Mouse (Mus musculus) frontal cortex, postnatal 25 days (tissue): ENCODE measurements around the gene Rasip1.

Source experiments
- DNase-seq, 2 experiments: peaks; one replicate each; pipeline ENCODE4 v3.0.0; 2022; ENCODE audit warnings: low spot score in 2 of 2

Rasip1 gene

GRCm38 (mm10) chr7:45627261-45627660 is at the start of gene Rasip1:
Gene Rasip1, plus strand, starts transcription at chr7:45627488.
- DNase-seq = no peak

GRCm38 (mm10) chr7:45585923-45586322 is 41.4 kb upstream of the Rasip1 start:
- no peak for DNase-seq

- no peak for DNase-seq
These were observed 39.4 kb upstream of the Rasip1 start for GRCm38 (mm10) chr7:45587631-45588592.

DNA sequence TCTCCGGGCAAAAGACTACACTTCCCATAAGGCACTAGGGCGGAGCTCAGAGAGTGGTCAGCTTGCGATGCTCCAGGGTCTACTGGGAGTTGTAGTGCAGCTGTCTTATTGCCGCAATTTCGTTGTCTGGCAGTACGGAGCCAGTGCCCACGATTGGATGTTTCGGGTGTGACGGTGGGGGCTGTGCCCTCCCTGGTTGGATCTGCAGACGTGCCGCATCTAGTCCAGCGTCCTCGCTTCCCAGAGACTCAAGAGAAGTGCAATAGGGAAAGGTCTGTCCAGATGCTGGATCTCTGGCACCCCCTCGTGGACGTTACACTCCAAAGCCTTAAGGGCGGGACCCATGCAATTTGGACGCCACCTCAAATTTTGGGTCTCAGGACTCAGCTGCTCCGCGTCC is 38.1 kb upstream of the Rasip1 start:
- DNase-seq = peak; percentile 90 to 95

DNA sequence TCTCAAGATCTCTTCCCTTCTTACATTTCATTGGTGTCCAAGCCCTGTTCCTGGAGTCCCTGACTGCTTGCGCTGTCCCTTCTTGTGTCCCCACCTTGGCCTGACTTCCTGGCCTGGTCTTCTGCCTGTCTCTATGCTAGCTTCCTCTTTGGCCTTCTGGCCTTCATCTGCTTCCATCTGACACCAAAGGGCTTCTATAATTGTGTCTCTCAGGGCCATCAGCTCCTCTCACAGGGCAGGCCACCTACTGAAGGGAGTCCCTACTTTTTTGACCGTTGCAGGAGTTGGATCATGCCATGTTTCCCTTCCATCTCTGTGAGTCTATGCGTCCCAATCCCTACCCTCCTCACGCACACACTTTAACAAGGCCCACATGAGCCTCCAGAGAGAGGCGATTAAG is 37.4 kb upstream of the Rasip1 start:
- DNase-seq = no peak

GRCm38 (mm10) chr7:45590874-45591273 is 36.4 kb upstream of the Rasip1 start:
- no peak for DNase-seq

DNA sequence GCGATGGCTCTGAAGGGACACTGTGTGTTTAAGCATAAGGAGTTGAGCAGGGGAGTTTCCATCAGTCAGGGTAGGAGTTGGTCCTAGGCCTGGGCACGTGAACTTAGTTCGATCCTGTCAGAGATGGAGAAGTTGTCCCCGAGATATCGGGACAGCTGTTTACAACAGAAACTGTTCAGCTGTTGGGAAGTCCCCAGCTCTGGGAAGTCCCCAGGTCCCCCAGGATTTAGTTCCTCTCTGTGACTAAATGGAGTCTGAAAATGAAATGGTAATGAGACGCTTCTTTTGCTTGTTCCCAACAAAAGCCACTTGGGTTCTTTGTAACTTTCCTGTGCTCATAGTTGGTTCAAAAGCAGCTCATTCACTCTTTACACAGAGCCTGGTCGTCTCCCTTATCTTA is 35.4 kb upstream of the Rasip1 start:
- no peak for DNase-seq

DNA sequence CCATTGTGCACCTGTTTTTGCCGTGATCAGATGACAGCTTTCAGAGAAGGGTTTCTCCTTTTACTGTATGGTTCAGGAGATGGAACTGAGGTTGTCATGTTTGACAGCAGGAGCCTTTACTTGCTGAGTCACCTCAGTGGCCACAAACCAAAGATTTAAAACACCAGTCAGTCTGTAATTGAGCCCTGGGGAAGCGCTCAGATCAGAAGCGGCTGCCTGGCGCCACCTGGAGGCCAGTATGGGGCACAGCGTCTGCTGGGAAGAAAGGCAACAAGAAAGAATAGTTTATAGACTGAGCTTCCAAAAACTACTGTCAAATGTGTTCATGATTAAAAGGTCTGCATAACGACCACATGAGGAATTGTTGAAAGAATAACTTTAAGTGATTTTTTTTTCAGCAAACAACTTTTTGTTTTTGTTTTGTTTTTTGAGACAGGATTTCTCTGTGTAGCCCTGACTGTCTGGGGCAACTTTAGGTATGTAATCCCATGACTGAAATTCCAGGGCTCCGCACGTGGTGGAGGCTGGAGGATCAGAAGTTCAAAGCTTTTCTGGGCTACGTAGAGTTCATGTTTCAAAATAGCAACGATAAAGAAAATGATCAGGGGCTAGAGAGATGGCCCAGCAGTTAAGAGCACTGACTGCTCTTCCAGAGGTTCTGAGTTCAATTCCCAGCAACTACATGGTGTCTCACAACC is 34.0 kb upstream of the Rasip1 start:
- peak; percentile 58 to 62 for DNase-seq

- DNase-seq = no peak
These were observed 32.1 kb upstream of the Rasip1 start for GRCm38 (mm10) chr7:45595176-45595575.

DNA sequence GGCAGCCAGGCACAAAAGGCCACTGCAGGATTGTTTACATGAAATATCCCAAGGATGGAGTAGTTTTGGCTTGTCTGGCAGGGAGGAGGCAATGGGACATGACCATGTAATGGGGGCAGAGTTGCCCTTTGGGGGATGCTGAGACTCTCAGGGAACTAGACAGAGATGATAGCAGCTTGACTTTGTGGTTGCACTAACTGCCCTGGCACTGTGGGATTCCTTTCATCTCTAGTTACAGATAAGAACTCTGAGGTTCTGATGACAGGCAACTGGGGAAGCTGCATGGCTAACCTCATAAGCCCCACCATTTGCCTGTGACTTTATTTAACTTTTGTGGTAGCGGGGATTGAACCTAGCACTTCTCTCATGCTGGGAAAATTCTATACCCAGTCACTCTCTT is 31.2 kb upstream of the Rasip1 start:
- no peak for DNase-seq

DNA sequence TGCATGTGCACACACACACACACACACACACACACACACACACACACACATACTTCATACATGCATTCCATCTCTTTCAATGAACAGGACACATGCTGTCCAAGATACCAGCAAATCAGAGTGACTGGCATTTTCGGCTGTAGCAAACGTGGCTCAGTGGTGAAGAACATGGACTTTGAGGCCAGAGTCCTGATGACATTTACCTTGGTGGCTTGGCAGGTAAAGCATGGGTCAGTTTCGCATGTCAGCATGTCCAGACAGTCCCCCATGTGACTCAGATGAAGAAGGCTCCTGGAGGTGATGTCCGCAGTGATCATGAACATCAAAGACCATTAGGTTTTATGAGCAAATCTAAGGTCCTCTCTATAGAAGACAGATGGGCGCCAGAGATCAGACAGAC is 30.3 kb upstream of the Rasip1 start:
- DNase-seq = no peak

DNA sequence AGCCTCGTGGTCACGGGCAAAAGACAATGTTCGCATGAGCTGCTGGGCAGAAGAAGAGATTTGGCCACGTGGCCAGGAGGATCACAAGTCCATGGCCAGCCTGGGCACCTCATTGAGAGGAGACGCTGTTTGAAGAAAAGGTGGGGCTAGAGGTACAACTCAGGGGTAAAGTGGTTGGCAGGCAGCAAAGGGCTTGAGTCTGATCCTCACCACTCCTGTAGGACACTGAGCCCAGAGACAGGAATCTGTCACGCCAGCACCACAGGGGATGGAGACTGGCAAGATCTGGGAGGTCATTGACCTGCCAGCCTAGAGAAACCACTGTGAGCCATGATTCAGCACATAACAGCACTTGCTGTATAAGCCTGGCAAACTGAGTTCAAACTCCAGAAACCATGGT is 29.8 kb upstream of the Rasip1 start:
- DNase-seq = no peak

DNA sequence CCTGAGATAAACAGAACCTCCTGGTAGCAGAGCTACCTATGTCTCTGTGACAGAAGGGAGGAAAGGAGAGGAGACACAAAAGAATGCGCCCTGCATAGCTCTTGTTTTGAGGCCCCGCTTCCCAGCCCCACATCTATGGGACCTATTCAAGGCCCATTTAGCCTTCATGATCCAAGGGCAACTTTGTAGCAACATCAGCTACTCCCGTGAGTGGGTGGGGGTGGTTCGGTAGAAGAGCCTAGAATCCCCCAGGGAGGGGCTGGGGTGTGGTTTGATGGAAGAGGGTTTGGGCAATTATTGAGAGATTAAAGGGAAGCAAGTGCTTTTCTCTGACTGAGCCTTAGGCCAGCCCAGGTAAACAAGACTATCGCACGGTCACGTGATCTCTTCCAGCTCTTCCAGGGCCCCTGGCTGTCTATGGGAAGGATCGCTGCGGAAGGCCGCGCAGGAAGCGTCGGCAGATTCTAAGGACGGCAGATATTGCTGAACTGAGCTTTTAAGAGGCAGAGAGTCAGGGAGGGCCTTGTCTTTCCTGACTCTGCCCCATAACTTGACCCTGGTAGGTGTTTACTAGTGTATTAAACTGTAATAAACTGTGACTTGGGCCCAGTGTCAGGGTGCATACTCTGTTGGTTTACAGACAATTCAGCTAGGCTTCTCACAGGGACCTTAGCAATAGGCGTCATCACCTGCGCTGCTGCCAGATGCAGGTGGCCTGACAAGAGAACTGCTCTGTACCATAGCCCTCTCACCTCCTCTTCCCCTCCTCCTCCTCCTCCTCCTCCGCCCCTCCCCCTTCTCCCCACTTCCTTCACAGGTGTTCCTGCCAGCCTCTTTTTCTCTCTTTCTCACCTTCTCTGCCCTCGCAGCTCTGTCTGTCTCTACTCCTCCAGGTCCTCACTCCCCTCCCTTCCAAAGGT is 28.1 kb upstream of the Rasip1 start:
- no peak for DNase-seq

DNA sequence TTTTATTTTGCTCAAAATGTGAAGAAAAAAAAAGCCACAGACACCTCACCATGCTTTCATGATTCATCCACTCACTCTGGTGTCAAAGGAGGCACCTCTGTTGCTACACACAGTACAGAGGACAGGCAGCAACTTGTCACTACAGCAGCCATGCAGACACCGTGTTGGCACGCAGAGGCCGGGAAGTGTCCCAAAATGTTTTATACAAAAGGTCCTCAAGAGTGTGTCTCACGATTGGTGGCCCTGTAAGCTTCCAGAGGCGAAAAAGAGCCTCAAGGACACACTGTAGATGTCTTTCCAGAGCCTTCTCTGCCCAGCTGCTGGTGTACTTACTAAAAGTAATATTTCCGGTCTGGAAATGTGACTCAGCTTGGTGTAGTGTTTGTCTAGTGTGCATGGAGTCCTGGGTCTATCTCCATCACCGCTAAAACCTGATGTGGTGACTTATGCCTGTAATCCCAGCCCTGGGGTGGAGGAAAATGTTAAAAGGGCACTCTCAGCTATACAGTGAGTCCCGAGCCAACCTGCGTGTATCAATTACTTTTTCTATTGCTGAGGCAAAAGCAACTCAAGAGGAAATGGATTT is 21.5 kb upstream of the Rasip1 start:
- no peak for DNase-seq

DNA sequence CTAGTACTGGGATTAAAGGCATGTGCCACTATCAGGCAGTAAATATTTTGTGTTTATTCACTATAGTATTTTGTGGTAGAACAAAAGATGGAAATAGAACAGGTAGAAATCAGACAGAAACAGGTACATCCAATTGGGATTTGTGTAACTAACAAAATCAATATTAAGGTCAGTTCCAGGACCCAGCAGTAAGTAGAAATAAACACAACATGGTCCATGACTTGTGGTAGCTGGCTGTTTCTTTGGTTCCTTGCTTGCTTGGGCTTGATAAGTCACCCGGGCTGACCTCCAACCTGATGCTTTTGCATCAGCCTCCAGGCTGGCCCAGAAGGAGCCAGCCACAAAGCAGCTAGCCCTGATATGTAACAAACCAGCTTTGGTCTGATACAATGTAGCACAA is 17.8 kb upstream of the Rasip1 start:
- no peak for DNase-seq

DNA sequence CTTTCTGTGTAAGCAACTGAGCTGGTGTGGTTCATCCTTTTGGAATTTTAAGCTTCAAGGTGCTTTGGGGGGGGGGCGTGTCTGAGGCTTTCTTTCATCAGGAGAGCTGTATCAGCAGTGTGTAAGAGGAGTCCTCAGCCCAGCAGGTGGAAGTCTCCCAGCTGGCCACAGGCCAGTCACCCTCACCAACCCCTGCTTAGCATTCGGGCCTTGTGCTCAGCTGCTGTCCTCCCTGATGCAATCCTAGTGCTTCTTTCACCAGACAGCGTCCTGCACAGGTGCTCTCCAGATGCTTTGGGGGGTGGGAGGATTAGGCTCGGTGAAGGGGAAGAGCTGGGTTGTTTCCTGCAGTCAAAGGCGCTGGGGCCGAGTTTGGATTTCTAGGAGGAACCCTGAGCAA is 11.0 kb upstream of the Rasip1 start:
- no peak for DNase-seq

- DNase-seq = no peak
These were observed 10.1 kb upstream of the Rasip1 start, which contains the start of gene Fut1 for GRCm38 (mm10) chr7:45617042-45617695. Gene Fut1, plus strand, starts transcription at chr7:45617289.

DNA sequence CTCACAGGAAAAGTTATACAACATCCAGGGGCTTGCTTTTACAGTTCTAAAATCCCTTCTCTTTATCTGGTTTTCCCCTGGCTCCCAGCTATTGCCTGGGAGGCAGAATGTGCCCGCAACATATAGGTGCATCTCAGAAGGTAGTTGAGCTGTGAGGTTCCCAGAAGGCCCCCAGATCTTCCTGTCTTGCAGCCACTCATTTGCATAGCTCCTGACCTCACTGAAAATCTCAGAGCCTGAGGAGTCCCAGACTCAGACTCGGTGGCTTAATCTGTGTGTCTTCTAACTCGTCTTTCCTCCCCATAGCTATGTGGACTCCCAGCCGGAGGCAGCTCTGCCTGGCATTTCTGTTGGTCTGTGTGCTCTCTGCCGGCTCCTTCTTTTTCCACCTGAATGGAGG is 9.0 kb upstream of the Rasip1 start:
- DNase-seq = no peak

- no peak for DNase-seq
These were observed 7.7 kb upstream of the Rasip1 start for GRCm38 (mm10) chr7:45619592-45619991.

DNA sequence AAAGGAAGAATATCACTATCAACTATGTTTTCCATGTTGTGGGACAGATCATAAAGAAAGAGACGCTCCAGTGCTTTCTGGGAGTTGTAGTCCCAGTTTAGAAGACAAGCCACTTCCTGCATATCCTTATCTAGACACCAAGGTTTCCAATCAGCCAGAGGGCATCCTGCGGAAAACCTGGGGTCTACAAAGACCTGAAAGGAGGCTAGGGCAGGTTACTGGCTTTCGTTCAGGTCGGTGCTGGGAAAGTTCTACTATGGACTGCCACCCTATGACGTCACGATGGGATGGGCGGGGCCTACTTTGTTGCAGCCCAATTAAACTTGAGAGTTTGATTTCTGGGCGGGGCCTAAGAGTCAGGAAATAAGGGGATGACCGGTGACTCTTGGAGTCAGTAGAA is 5.8 kb upstream of the Rasip1 start, which contains the start of gene Izumo1:
Gene Izumo1, plus strand, starts transcription at position 369 of the 400 bp plus-strand sequence.
- no peak for DNase-seq

- no peak for DNase-seq
These were observed 3.8 kb upstream of the Rasip1 start for GRCm38 (mm10) chr7:45623507-45623906.
